Mouse (Mus musculus) limb, embryonic 11.5 days (tissue): ENCODE measurements around the gene Gata2. TPM values are rescaled to one million over a fixed set of nuclear protein-coding genes. Genes with fewer than 3 reads are reported as not detected.

Source experiments
- ATAC-seq: fragments of 200-750 bp; cut with Nextera tagmentation; 2 replicates; pipeline ENCODE4 v1.8.0; 2017; ENCODE audit warnings: low read depth; ENCODE audit not compliant: insufficient number of reproducible peaks, low FRiP score, low TSS enrichment
- DNase-seq: peaks from one replicate; pipeline ENCODE4 v3.0.0-alpha.2; 2015; ENCODE audit warnings: low spot score
- H3K27ac ChIP-seq: fragments of 300-500 bp; sonication (generic); replicated peaks from 2 replicates; pipeline ENCODE4 v1.5.1; 2014; ENCODE audit warnings: low read depth, mild to moderate bottlenecking, low read length
- H3K27me3 ChIP-seq: fragments of 300-500 bp; sonication (generic); 2 replicates; pipeline ENCODE4 v1.6.1; 2014; ENCODE audit warnings: mild to moderate bottlenecking, low read length, mixed read lengths; ENCODE audit not compliant: control insufficient read depth, insufficient read depth
- H3K36me3 ChIP-seq: fragments of 300-500 bp; sonication (generic); 2 replicates; pipeline ENCODE4 v1.6.1; 2014; ENCODE audit warnings: mild to moderate bottlenecking, low read length, moderate library complexity, mixed read lengths; ENCODE audit not compliant: control insufficient read depth, insufficient read depth
- H3K4me1 ChIP-seq: fragments of 300-500 bp; sonication (generic); 2 replicates; pipeline ENCODE4 v1.6.1; 2014; ENCODE audit warnings: low read length, mixed read lengths; ENCODE audit not compliant: control insufficient read depth, insufficient read depth
- H3K4me2 ChIP-seq: fragments of 300-500 bp; sonication (generic); 2 replicates; pipeline ENCODE4 v1.6.1; 2014; ENCODE audit warnings: low read depth, mild to moderate bottlenecking, moderate library complexity; ENCODE audit not compliant: severe bottlenecking
- H3K4me3 ChIP-seq: fragments of 300-500 bp; sonication (generic); 2 replicates; pipeline ENCODE4 v1.5.1; 2014; ENCODE audit warnings: low read depth, low read length
- H3K9ac ChIP-seq: fragments of 300-500 bp; sonication (generic); 2 replicates; pipeline ENCODE4 v1.6.1; 2014; ENCODE audit warnings: mild to moderate bottlenecking, low read length
- H3K9me3 ChIP-seq: fragments of 300-500 bp; sonication (generic); 2 replicates; pipeline ENCODE4 v1.6.1; 2016; ENCODE audit warnings: low read length; ENCODE audit not compliant: control insufficient read depth
- WGBS: fragments of 180-500 bp; shearing (Covaris S2); extraction: QIAGEN DNeasy Blood & Tissue Kit; methylation state at CpG from one replicate; pipeline ENCODE4 v1.1.7; 2014; 5-methylcytosine and 5-hydroxymethylcytosine counted together
- polyA plus RNA-seq: library from polyadenylated mRNA; unstranded; fragments of >200 nt; fragmentation: Nextera tagmentation; extraction: Ambion mirVana; gene quantifications from 2 replicates; pipeline ENCODE4 v1.2.1, GENCODE M21; 2014

Gata2 gene
- polyA plus RNA-seq, 1 experiment from 2014 or later, result 1.9 TPM

- ATAC-seq (no peak), DNase-seq (no peak)
- H3K4me2 ChIP-seq, result no peak overlapping the region
- H3K36me3 ChIP-seq, result no peaks in the 10 kb centered on the region
- H3K27ac ChIP-seq, result no peak overlapping the region
- no peak overlapping the region for H3K4me3 ChIP-seq
- H3K9ac ChIP-seq, result no peak overlapping the region
- H3K9me3 ChIP-seq, result no peaks in the 10 kb centered on the region
- 74% methylated on average over 1 of the region's 1 CpGs for WGBS
- no peaks in the 10 kb centered on the region for H3K27me3 ChIP-seq
- H3K4me1 ChIP-seq, result no peaks in the 10 kb centered on the region
Measured at GRCm38 (mm10) chr6:88251396-88251795, 57.7 kb downstream of the Gata2 start.

- H3K4me2 ChIP-seq, result no peak overlapping the region
- WGBS, result 90% methylated on average over 7 of the region's 7 CpGs
- no peak for ATAC-seq
Measured at GRCm38 (mm10) chr6:88251798-88252478, 58.2 kb downstream of the Gata2 start.

GRCm38 (mm10) chr6:88254082-88254481, 60.4 kb downstream of the Gata2 start:
- Histone ChIP-seq H3K27ac (no peak overlapping the region), H3K4me2 (no peak overlapping the region), H3K36me3 (no peaks in the 10 kb centered on the region), H3K27me3 (no peaks in the 10 kb centered on the region), H3K9me3 (no peaks in the 10 kb centered on the region), H3K4me1 (no peaks in the 10 kb centered on the region), H3K9ac (no peak overlapping the region), H3K4me3 (no peak overlapping the region)
- WGBS, result 80% methylated on average over 6 of the region's 6 CpGs
- ATAC-seq (no peak), DNase-seq (no peak)

More at GRCm38 (mm10) chr6:88251798-88252478, 58.2 kb downstream of the Gata2 start:
- no peak overlapping the region for H3K27ac ChIP-seq
- H3K4me3 ChIP-seq, result no peak overlapping the region
- H3K27me3 ChIP-seq, result no peaks in the 10 kb centered on the region
- H3K9me3 ChIP-seq, result no peaks in the 10 kb centered on the region
- H3K9ac ChIP-seq, result no peak overlapping the region
- no peaks in the 10 kb centered on the region for H3K36me3 ChIP-seq
- DNase-seq, result no peak
- no peaks in the 10 kb centered on the region for H3K4me1 ChIP-seq

- ATAC-seq, result no peak
- WGBS, result 86% methylated on average over 4 of the region's 4 CpGs
- no peaks in the 10 kb centered on the region for H3K9me3 ChIP-seq
- no peaks in the 10 kb centered on the region for H3K27me3 ChIP-seq
- no peaks in the 10 kb centered on the region for H3K4me1 ChIP-seq
- H3K27ac ChIP-seq, result no peak overlapping the region
- no peak for DNase-seq
- no peaks in the 10 kb centered on the region for H3K36me3 ChIP-seq
- H3K9ac ChIP-seq, result no peak overlapping the region
- H3K4me2 ChIP-seq, result no peak overlapping the region
- H3K4me3 ChIP-seq, result no peak overlapping the region
Measured at GRCm38 (mm10) chr6:88255435-88255834, 61.7 kb downstream of the Gata2 start.

Other genes with a start within 250 kb of the Gata2 start
- gene H1fx, start 212.3 kb upstream of the Gata2 start, polyA plus RNA-seq, result 98.9 and 122 TPM in 2 replicates
- 208 and 216 TPM in 2 replicates for gene Rab7, start 148.6 kb upstream of the Gata2 start, polyA plus RNA-seq
- gene Rpn1, start 109.4 kb upstream of the Gata2 start, polyA plus RNA-seq, result 332 and 352 TPM in 2 replicates
- not detected in 2 replicates for gene Dnajb8, start 28.4 kb downstream of the Gata2 start, polyA plus RNA-seq